Mouse (Mus musculus) CH12.LX (cell line): ENCODE measurements around the gene Sept10. TPM values are rescaled to one million over a fixed set of nuclear protein-coding genes. Genes with fewer than 3 reads are reported as not detected.

ENCODE experiments used
- DNase-seq: peaks from one replicate; pipeline ENCODE4 v3.0.0-alpha.2; 2013; ENCODE audit errors: extremely low read depth
- H3K27ac ChIP-seq: 2 replicates; pipeline ENCODE4 v1.5.1; 2012; ENCODE audit warnings: low read depth, mild to moderate bottlenecking, control low read depth, moderate library complexity; ENCODE audit not compliant: insufficient read depth
- H3K27me3 ChIP-seq: replicated peaks from 2 replicates; pipeline ENCODE3; 2012; ENCODE audit warnings: inconsistent platforms
- H3K36me3 ChIP-seq, 2 experiments: replicated peaks in 1 of 2; 2 replicates each; pipeline versions ENCODE3 to v1.6.1; 2012; ENCODE audit warnings: inconsistent platforms in 1 of 2, low read length in 1 of 2, mild to moderate bottlenecking in 1 of 2, mixed read lengths in 1 of 2, moderate library complexity in 1 of 2; ENCODE audit not compliant: control insufficient read depth in 1 of 2, insufficient read depth in 1 of 2
- H3K4me1 ChIP-seq, 2 experiments: 2 replicates each; pipeline ENCODE4 v1.6.1; 2012; ENCODE audit warnings: inconsistent platforms in 1 of 2, moderate library complexity in 1 of 2; ENCODE audit not compliant: insufficient read depth in 2 of 2, control insufficient read depth in 1 of 2
- H3K4me2 ChIP-seq: 2 replicates; pipeline ENCODE4 v1.6.1; 2012; ENCODE audit warnings: low read depth, mild to moderate bottlenecking, control low read depth; ENCODE audit not compliant: poor library complexity, insufficient read depth, severe bottlenecking
- H3K4me3 ChIP-seq, 3 experiments: fragments of 150-350 bp in 1 of 3; sonication (generic) in 1 of 3; replicated peaks in 1 of 3; 2 replicates each; pipeline versions ENCODE3 to v1.5.1; 2011 to 2012; ENCODE audit warnings: low read depth in 2 of 3, low read length in 2 of 3, mild to moderate bottlenecking in 2 of 3, moderate library complexity in 2 of 3, control low read depth in 1 of 3, improper control_type of control experiment in 1 of 3, inconsistent platforms in 1 of 3, mixed read lengths in 1 of 3; ENCODE audit not compliant: poor library complexity in 1 of 3
- H3K79me2 ChIP-seq: replicated peaks from 2 replicates; pipeline ENCODE4 v1.6.1; 2012; ENCODE audit warnings: mild to moderate bottlenecking, moderate library complexity; ENCODE audit not compliant: control insufficient read depth, poor library complexity, insufficient read depth, severe bottlenecking; ENCODE audit errors: extremely low read depth
- H3K9ac ChIP-seq: 2 replicates; pipeline ENCODE4 v1.6.1; 2012; ENCODE audit warnings: low read depth, mild to moderate bottlenecking, control low read depth, moderate library complexity; ENCODE audit not compliant: insufficient read depth
- H3K9me3 ChIP-seq: replicated peaks from 2 replicates; pipeline ENCODE3; 2012; ENCODE audit warnings: low read length, inconsistent platforms, mixed read lengths
- E2F4 ChIP-seq: IDR thresholded peaks from 2 replicates; pipeline ENCODE4 v1.6.1; 2011; ENCODE audit warnings: low read depth, low read length, improper control_type of control experiment; ENCODE audit not compliant: insufficient replicate concordance
- GABPA ChIP-seq: IDR thresholded peaks from 2 replicates; pipeline ENCODE4 v1.6.1; 2012; ENCODE audit warnings: low read depth, low read length, improper control_type of control experiment, inconsistent platforms; ENCODE audit not compliant: insufficient replicate concordance
- HCFC1 ChIP-seq: IDR thresholded peaks from 2 replicates; pipeline ENCODE4 v1.6.1; 2012; ENCODE audit warnings: low read depth, mild to moderate bottlenecking, inconsistent platforms, low read length, improper control_type of control experiment
- IRF4 ChIP-seq: IDR thresholded peaks from 2 replicates; pipeline ENCODE4 v1.6.1; 2014; ENCODE audit warnings: low read depth, mild to moderate bottlenecking, inconsistent platforms, low read length, improper control_type of control experiment
- JUN ChIP-seq: IDR thresholded peaks from 2 replicates; pipeline ENCODE4 v1.6.1; 2011; ENCODE audit warnings: low read depth, mild to moderate bottlenecking, low read length, improper control_type of control experiment, moderate library complexity; ENCODE audit not compliant: insufficient read depth
- MAFK ChIP-seq: IDR thresholded peaks from 2 replicates; pipeline ENCODE4 v1.6.1; 2011; ENCODE audit warnings: low read length, improper control_type of control experiment; ENCODE audit not compliant: insufficient replicate concordance
- MAZ ChIP-seq: IDR thresholded peaks from 2 replicates; pipeline ENCODE4 v1.6.1; 2012; ENCODE audit warnings: low read depth, mild to moderate bottlenecking, inconsistent platforms, low read length, improper control_type of control experiment, moderate library complexity
- MEF2A ChIP-seq: IDR thresholded peaks from 2 replicates; pipeline ENCODE4 v1.6.1; 2014; ENCODE audit warnings: low read depth, mild to moderate bottlenecking, inconsistent platforms, low read length, improper control_type of control experiment, borderline replicate concordance
- MXI1 ChIP-seq: IDR thresholded peaks from 2 replicates; pipeline ENCODE4 v1.6.1; 2011; ENCODE audit warnings: mild to moderate bottlenecking, low read depth, low read length, improper control_type of control experiment
- NRF1 ChIP-seq: IDR thresholded peaks from 2 replicates; pipeline ENCODE4 v1.6.1; 2014; ENCODE audit warnings: low read depth, mild to moderate bottlenecking, inconsistent platforms, low read length, improper control_type of control experiment, moderate library complexity
- PAX5 ChIP-seq: IDR thresholded peaks from 2 replicates; pipeline ENCODE4 v1.6.1; 2012; ENCODE audit warnings: low read length, inconsistent platforms, mixed read lengths
- POLR2A ChIP-seq: IDR thresholded peaks from 2 replicates; pipeline ENCODE4 v1.6.1; 2011; ENCODE audit warnings: low read depth, mild to moderate bottlenecking, improper control_type of control experiment, low read length
- RCOR1 ChIP-seq: conservative IDR thresholded peaks from 2 replicates; pipeline ENCODE4 v1.6.1; 2012; ENCODE audit warnings: low read depth, mild to moderate bottlenecking, inconsistent platforms, low read length, improper control_type of control experiment
- SIN3A ChIP-seq: IDR thresholded peaks from 2 replicates; pipeline ENCODE4 v1.6.1; 2012; ENCODE audit warnings: low read length, improper control_type of control experiment, inconsistent platforms
- SMC3 ChIP-seq: IDR thresholded peaks from 2 replicates; pipeline ENCODE4 v1.6.1; 2011; ENCODE audit warnings: low read depth, low read length, improper control_type of control experiment
- TCF12 ChIP-seq: IDR thresholded peaks from 2 replicates; pipeline ENCODE4 v1.6.1; 2014; ENCODE audit warnings: low read depth, mild to moderate bottlenecking, inconsistent platforms, low read length, improper control_type of control experiment
- UBTF ChIP-seq: IDR thresholded peaks from 2 replicates; pipeline ENCODE4 v1.6.1; 2012; ENCODE audit warnings: low read depth, mild to moderate bottlenecking, inconsistent platforms, low read length, improper control_type of control experiment, moderate library complexity
- USF1 ChIP-seq: IDR thresholded peaks from 2 replicates; pipeline ENCODE4 v1.6.1; 2014; ENCODE audit warnings: low read depth, mild to moderate bottlenecking, inconsistent platforms, low read length, improper control_type of control experiment
- USF2 ChIP-seq: conservative IDR thresholded peaks from 2 replicates; pipeline ENCODE4 v1.6.1; 2011; ENCODE audit warnings: low read depth, low read length, improper control_type of control experiment
- ZC3H11A ChIP-seq: IDR thresholded peaks from 2 replicates; pipeline ENCODE4 v1.6.1; 2012; ENCODE audit warnings: low read depth, mild to moderate bottlenecking, inconsistent platforms, low read length, improper control_type of control experiment
- ZKSCAN1 ChIP-seq: IDR thresholded peaks from 2 replicates; pipeline ENCODE4 v1.6.1; 2012; ENCODE audit warnings: low read depth, inconsistent platforms, low read length, improper control_type of control experiment, borderline replicate concordance
- dilution Hi-C: fragments of 300-500 bp; cut with MboI; formaldehyde crosslinking; loops from 2 replicates; pipeline ENCODE4 v1.14.3; 2020; ENCODE audit warnings: low sequenced_read_pairs; ENCODE audit not compliant: extremely low pct_unique_long_range_greater_than_20kb, extremely low pct_ligation_motif_present
- in situ Hi-C: fragments of 300-500 bp; cut with MboI; formaldehyde crosslinking; loops from 3 replicates; pipeline ENCODE4 v1.14.3; 2019; ENCODE audit warnings: low sequenced_read_pairs, low pct_ligation_motif_present, low pct_unique_long_range_greater_than_20kb, mixed read lengths
- polyA plus RNA-seq: library from polyadenylated mRNA; unstranded; fragments of >175 nt; gene quantifications from 2 replicates; pipeline ENCODE4 v1.2.1, GENCODE M21; 2012; ENCODE audit warnings: low read depth; ENCODE audit not compliant: insufficient read length
- total RNA-seq, 2 experiments: library from RNA; depleted of rRNA; stranded (reverse); fragments of 300-350 nt in 1 of 2; fragments of >200 nt in 1 of 2; gene quantifications; 2 replicates each; pipeline ENCODE4 v1.2.3; 2012 to 2014

The Sept10 gene
- total and polyA plus RNA-seq, 3 experiments = 6.9 to 13.1 (median 10.3) TPM

DNA sequence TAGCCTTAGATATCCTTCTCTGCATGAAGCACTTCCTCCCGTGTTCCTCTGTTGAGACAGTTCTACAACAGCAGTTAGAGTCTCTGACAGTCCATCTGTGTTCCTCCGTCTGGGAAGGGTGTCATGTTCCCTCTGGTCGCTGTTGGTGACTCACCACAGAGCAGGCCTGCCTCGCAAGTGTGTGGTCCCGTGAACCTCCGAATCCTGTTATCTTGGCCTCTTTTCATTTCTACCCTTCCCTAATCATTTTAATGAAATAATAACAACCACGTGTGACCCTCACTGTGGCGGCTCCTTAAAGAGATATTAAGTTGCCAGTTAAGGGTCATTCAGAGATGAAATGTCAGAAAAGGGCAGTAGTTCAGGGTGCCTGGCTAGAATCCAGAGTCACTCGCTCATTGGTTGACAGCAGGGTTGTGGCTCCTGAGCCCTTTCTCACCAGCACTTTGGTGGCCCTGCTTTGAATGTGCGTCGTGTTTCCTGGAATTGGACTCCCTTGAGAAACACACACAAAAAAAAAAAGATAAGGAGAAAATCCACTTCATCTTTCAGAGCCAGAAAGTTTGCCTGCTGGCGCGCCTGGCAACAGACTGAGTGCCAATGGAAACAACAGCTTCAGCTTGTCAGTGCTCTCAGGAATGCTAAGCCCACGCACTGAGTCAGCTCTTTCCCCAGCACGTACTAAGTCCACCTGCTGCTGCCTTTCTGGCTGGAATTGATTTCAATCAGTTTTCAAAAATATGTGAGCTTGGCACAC is 106.9 kb downstream of the Sept10 start:
- Histone ChIP-seq H3K79me2 (no peaks in the 10 kb centered on the region), H3K36me3 (no peaks in the 10 kb centered on the region), H3K27ac (no peak overlapping the region), H3K9me3 (peaks cover 6% of the 10 kb centered on the region), H3K4me1 (peaks cover 3 to 16% of the 10 kb centered on the region in 2 experiments; a peak in 3 of 4 replicates), H3K4me2 (no peak overlapping the region), H3K4me3 (no peak overlapping the region), H3K27me3 (no peaks in the 10 kb centered on the region), H3K9ac (no peak overlapping the region)
- no peak for TF ChIP-seq JUN
- TF ChIP-seq SMC3 = no peak
- no peak for TF ChIP-seq HCFC1
- TF ChIP-seq MXI1 = no peak
- no peak for TF ChIP-seq GABPA
- no peak for TF ChIP-seq E2F4
- TF ChIP-seq PAX5 = no peak
- TF ChIP-seq USF2 = no peak
- dilution Hi-C loops (no loop called here), in situ Hi-C loops (loop anchor here (5.0 kb wide), 1 partner anchor 33 kb away; no protein-coding TSS in a partner anchor)
- no peak for DNase-seq

DNA sequence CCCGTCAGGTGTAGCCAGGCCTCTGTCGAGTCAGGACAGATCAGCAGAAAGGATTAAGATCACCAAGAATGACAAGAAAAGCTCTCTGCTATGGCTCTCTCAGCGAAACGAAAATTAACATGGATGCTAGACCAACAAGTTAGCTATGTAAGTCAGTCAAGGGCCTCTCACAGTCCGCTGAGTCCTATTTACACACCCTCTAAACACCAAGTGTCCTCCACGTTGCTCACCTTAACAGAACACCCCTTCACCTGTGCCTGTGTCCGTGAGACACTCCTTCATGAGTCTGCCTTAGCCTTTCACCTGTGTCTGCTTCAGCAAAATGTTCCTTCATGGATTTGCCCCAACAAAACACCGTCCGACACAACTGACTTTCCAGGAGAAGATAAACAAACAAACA is 108.3 kb downstream of the Sept10 start:
- Histone ChIP-seq H3K9me3 (peaks cover 6% of the 10 kb centered on the region), H3K27me3 (no peaks in the 10 kb centered on the region), H3K4me2 (no peak overlapping the region), H3K9ac (no peak overlapping the region), H3K36me3 (no peaks in the 10 kb centered on the region), H3K4me3 (no peak overlapping the region), H3K27ac (no peak overlapping the region)
- DNase-seq = no peak
- no peak for TF ChIP-seq TCF12
- TF ChIP-seq SIN3A = no peak
- no peak for TF ChIP-seq ZC3H11A
- TF ChIP-seq SMC3 = no peak
- no peak for TF ChIP-seq USF1
- no peak for TF ChIP-seq ZKSCAN1
- no peak for TF ChIP-seq HCFC1
- no peak for TF ChIP-seq IRF4
- no peak for TF ChIP-seq MEF2A
- no peak for TF ChIP-seq MAFK
- TF ChIP-seq GABPA = no peak
- no peak for TF ChIP-seq MAZ
- no peak for TF ChIP-seq RCOR1
- no peak for TF ChIP-seq UBTF
- no peak for TF ChIP-seq POLR2A
- no peak for TF ChIP-seq NRF1
- TF ChIP-seq, all 38 proteins: peak for 0
- Histone ChIP-seq H3K4me1 (peaks cover 3 to 16% of the 10 kb centered on the region in 2 experiments; a peak in 3 of 4 replicates), H3K79me2 (no peaks in the 10 kb centered on the region)
- in situ Hi-C loops (loop anchor here (5.0 kb wide), 1 partner anchor 34 kb away; no protein-coding TSS in a partner anchor), dilution Hi-C loops (no loop called here)
